Mouse (Mus musculus): ENCODE measurements at regions not wholly inside any gene's neighbourhood (a gene's known extent, or its start where the extent isn't known, plus 50 kb on each side); places are given as distances from the start of the nearest gene placed in this dataset.

DNA sequence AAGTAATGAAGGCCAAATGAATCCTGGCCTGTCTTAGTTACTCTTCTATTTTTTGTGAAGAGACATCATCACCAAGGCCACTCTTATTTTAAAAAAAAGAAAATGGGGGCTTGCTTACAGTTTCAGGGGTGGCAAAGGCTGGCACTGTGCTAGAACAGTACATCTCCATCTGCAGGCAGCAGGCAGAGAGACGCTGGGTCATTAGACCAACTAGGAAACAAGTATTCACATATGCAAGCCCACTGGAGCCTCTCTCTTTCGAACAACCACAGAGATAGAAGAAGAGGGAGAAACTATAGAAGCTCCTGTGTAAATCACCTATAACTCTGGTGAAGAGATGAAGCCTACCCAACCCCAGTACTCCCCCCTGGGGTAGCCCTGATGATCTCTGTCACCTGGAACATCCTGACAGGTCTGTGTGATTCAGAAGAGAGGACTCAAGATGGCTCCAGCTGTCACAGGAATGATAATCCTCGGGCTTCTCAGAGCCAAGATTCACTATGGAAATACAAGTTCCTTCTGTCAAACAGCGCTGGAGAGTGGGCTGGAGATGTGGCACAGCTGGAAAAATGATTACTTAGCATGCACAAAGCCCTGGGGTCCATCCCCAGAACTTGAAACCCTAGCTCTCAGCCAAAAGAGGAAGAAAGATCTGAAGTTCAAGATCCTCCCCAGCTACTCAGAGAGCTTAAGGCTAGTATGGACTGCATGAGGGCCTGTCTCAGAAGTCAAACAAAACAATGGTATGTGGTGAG, 395.8 kb downstream of the Actr3 start:
- Histone ChIP-seq H3K4me3 (no peak overlapping the region), H3K27ac (no peak overlapping the region)
- TF ChIP-seq CTCF (IDR thresholded peaks at IDR 0.05), result no peak
- no peak for DNase-seq
- intact Hi-C loops (cut with DNase I), result no loop called here

DNA sequence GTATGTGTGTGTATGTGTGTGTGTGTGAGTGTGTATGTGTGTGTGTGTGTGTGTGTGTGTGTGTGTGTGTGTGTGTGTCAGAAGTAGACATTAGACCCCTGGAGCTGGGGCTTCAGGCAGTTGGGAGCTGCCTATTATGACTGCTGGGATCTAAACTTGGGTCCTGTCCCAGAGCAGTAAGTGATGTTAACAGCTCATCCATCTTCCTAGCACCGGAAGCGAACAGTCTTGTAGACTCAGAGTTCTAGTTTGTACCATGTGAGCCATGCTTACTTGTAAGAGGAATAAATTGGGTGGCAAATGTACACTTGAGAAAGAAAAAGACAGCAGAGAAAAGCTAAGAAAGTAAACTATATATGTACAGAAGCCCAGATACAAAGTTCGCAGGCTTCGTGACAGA, 422.2 kb downstream of the Actr3 start:
- TF ChIP-seq CTCF (IDR thresholded peaks at IDR 0.05), result no peak
- DNase-seq, result no peak
- intact Hi-C loops (cut with DNase I), result no loop called here
- H3K4me3 ChIP-seq, result no peak overlapping the region
- H3K27ac ChIP-seq, result no peak overlapping the region

DNA sequence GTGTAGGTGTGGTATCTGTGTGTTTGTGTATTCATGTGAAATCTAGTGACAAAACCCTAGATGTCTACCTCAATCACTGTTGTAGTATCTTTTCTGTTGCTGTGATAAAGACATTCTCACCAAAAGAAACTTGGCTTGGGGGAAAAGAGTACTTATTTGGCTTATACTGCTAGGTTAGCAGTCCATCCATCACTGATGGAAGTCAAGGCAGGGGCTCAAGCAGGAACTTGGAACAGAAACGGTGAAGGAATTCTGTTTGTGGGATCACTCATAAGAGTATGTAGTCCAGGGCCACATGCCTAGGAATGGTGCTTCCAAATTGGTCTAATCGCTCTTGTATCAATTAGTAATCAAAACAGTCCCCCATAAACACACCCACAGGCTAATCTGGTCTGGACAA, 423.6 kb downstream of the Actr3 start:
- intact Hi-C loops (cut with DNase I), result no loop called here
- DNase-seq, result no peak
- Histone ChIP-seq H3K4me3 (no peak overlapping the region), H3K27ac (no peak overlapping the region)
- TF ChIP-seq CTCF (IDR thresholded peaks at IDR 0.05), result no peak

DNA sequence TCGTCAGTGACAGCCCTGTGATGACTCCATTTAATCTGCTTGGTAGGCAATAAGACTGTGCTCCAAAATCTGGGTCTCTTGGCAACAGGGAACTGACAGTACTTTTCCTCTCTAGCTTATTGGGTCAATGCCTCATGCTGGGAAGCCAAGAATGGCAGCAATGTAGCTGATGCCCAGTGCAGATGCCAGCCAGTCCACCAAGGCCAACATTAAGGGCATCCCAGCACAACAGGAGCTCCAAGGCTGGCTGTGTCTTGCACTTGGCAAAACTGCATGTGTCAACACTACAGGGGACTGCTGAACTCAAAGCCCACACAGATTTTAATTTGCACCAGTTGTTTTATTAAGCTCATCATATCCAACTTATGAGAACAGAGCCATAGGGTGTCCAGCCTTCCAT, 437.9 kb downstream of the Actr3 start:
- peak; percentile 16 for DNase-seq
- Histone ChIP-seq H3K27ac (no peak overlapping the region), H3K4me3 (no peak overlapping the region)
- intact Hi-C loops (cut with DNase I), result no loop called here
- TF ChIP-seq CTCF (IDR thresholded peaks at IDR 0.05), result no peak

DNA sequence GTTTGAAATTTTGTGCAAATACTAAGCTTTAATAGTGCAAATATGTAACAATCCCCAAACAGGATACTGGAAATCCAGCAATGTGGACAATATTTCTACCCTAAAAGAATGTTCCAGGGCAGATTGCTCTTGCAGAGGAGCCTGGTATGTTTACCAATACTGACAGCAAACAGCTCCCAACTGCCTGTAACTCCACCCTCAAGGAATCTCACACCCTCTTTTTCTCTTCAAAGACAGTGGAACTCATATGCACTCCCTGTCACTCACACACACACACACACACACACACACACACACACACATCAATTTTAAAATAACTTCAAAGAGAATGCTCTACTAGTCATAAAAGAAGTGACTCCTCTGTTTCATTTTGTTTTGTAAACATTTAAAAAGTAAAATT, 484.7 kb downstream of the Actr3 start:
- intact Hi-C loops (cut with DNase I), result no loop called here
- no peak overlapping the region for H3K4me3 ChIP-seq
- no peak overlapping the region for H3K27ac ChIP-seq
- DNase-seq, result no peak
- TF ChIP-seq CTCF (IDR thresholded peaks at IDR 0.05), result no peak

DNA sequence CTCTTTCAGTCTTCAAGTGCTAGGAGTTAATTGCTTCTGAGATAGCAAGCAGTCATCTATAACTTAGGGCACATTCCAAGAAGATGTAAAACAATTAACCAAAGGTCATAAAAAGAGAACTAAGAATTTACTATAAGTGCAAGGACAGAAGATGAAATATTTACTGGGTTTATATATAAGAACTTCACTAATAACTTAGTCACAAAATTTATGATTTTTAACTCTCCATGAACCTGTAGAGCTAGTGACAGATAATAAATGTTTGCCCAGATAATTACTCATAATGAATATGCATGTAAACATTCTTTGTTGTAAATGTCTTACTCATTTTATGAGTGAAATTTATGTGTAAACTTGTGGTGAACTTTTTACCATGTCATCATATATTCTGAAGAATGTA, 531.2 kb downstream of the Actr3 start:
- DNase-seq, result no peak
- Histone ChIP-seq H3K27ac (no peak overlapping the region), H3K4me3 (no peak overlapping the region)
- no peak for TF ChIP-seq CTCF (IDR thresholded peaks at IDR 0.05)
- intact Hi-C loops (cut with DNase I), result no loop called here

DNA sequence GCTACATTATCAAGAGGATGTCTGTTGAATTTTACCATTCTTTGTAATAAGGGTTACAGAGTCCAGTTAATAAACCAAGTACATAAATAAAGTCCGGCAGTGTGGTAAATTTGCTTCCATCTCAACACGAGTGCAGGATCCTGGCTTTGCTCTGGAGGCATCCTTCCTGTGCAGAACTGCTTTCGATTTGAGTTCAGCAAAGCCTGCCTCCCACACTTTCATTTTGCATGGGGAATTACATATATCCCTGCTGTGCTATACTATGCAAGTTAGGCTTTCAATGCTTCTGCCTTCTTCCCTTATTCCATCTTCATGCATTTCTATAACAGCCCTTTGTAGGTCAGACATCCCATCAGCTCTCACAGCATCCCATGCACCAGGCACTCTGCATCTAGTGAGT, 564.4 kb downstream of the Actr3 start:
- no peak for TF ChIP-seq CTCF (IDR thresholded peaks at IDR 0.05)
- DNase-seq, result no peak
- no peak overlapping the region for H3K4me3 ChIP-seq
- intact Hi-C loops (cut with DNase I), result no loop called here
- H3K27ac ChIP-seq, result no peak overlapping the region

DNA sequence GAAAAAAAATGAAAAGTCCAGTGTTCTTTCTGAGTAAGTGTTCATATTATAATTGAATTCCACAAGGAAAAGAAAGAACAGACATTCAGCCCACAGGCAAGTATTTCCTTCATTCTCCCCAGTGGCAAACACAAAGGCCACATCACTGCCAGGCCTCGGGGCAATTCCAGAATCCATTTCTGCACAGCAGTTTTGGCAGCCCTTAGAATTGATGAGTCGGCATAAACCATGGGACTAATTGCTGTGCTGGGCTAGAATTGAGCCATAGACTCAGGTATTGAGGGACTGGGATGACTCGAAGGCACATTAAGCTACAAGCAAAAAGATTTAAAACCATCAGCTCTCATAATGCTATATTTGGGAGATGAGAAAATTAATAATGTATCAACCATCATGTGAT, 569.3 kb downstream of the Actr3 start:
- TF ChIP-seq CTCF (IDR thresholded peaks at IDR 0.05), result no peak
- no peak for DNase-seq
- no peak overlapping the region for H3K4me3 ChIP-seq
- intact Hi-C loops (cut with DNase I), result no loop called here
- H3K27ac ChIP-seq, result no peak overlapping the region

DNA sequence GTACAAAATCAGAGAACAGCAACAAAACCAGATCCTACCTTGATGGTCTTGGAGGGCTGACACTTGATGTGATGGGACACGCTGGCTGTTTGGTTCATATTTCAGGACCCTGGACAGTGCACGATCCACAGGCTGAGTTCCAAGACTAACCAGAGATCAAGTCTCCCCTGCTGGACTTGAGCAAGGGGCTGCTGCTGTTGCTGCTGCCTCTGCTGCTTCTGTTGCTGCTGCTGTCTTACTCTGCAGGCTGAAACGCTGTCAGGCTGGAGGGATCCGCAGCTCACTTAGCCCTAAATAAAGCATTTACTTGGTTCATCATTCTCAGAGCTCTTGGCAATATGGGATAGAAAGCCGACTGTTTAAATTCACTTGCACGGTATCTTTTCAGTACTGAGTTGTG, 589.8 kb downstream of the Actr3 start:
- Histone ChIP-seq H3K4me3 (no peak overlapping the region), H3K27ac (no peak overlapping the region)
- no peak for DNase-seq
- intact Hi-C loops (cut with DNase I), result no loop called here
- no peak for TF ChIP-seq CTCF (IDR thresholded peaks at IDR 0.05)

DNA sequence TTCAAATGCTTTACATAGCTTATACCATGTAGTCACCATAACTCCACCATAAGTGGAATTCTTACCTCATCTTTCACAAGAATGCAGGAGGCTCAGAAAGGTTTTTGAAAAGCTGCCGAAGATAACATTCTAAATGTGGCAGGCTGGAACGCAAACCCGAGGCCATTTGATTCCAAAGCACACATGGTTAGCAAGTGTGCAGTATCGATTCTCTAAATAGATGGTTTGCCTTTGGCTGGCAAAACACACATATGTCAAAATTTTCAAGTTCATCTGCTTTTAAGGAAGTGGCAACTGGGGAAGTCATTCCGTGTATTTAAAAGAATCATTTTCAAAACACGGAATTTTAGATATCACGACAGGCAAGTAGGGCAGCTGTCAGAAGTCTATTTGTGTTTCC, 609.8 kb downstream of the Actr3 start:
- H3K27ac ChIP-seq, result no peak overlapping the region
- no peak for TF ChIP-seq CTCF (IDR thresholded peaks at IDR 0.05)
- intact Hi-C loops (cut with DNase I), result no loop called here
- DNase-seq, result no peak
- no peak overlapping the region for H3K4me3 ChIP-seq

DNA sequence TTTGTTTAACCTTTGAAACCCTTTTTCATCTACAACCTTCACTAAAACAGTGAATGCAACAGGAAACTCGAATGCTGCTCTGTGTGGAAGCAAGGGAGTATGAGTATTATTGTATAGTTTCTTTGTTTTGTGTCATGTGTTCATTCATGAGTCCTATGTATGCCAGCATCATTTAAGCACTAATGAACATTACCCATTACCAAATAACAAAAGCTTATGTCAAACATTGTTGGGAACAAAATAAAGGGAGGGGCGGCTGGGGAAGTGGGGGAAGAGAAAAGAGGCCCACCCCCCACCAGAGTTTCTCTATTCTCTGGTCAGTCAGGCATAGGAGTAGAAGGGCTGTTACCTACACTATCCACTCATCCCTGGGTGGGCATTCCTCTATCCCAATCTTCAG, 642.5 kb downstream of the Actr3 start:
- DNase-seq, result no peak
- H3K4me3 ChIP-seq, result no peak overlapping the region
- no peak for TF ChIP-seq CTCF (IDR thresholded peaks at IDR 0.05)

DNA sequence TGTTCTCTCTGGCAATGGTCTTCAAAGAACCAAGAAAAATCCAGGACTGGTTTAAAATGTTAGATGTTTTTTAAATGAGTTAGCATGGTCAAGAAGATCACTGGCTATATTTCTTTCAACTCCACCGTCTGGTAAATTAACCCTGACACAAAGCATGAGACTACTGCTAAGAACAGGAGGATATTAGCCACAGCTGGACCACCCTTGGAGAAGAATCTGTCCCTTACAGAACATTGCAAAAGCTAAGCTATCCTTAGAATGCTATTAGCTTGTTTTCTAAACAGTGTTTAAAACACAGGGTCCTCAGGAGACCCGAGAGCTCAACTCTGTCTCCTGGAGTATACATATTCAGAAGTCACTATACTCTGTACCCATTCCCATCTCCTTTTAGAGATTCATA, 644.9 kb downstream of the Actr3 start:
- TF ChIP-seq CTCF (IDR thresholded peaks at IDR 0.05), result no peak
- intact Hi-C loops (cut with DNase I), result no loop called here
- no peak overlapping the region for H3K4me3 ChIP-seq
- no peak for DNase-seq
- H3K27ac ChIP-seq, result no peak overlapping the region

More for the DNA sequence above, 642.5 kb downstream of the Actr3 start:
- H3K27ac ChIP-seq, result no peak overlapping the region
- intact Hi-C loops (cut with DNase I), result no loop called here

DNA sequence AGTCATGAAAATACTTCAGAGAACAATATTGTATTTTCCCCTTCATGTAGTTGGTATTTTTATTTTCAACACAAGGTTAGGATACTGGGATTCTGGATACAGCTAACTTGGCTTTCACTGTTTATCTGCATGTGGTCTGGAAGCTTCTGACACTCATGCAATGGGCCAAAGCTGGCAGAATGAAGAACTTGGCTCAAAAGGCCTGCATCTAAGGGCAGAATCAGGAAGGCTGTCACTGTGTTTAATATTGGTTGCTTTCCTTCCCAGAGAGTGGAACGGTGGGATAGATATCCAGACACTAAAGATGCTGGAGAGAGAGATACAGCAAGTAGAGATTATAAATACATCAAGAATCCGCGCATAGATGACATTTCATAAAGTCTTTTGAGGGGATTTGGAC, 645.4 kb downstream of the Actr3 start:
- no peak for DNase-seq
- intact Hi-C loops (cut with DNase I), result no loop called here
- Histone ChIP-seq H3K4me3 (no peak overlapping the region), H3K27ac (no peak overlapping the region)
- no peak for TF ChIP-seq CTCF (IDR thresholded peaks at IDR 0.05)

DNA sequence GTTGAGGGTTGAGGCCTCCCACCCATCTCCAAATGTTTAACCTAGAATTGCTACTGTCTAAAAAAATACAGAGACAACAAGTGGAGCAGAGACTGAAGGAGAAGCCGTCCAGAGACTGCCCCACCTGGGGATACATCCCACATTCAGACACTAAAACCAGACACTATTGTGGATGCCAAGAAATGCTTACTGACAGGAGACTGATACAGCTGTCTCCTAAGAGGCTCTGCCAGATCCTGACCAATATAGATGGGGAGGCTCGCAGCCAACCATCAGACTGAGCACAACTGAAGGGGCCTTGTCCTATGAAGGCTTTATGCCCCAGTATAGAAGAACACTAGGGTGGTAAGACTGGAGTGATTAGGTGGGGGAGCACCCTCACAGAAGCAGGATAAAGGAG, 652.5 kb downstream of the Actr3 start:
- DNase-seq, result no peak
- no peak overlapping the region for H3K27ac ChIP-seq
- no peak overlapping the region for H3K4me3 ChIP-seq
- intact Hi-C loops (cut with DNase I), result no loop called here
- no peak for TF ChIP-seq CTCF (IDR thresholded peaks at IDR 0.05)

Measured in gastrocnemius, adult 2 months (tissue).